Mouse (Mus musculus): ENCODE data around the gene Arglu1.

The Arglu1 gene

DNA sequence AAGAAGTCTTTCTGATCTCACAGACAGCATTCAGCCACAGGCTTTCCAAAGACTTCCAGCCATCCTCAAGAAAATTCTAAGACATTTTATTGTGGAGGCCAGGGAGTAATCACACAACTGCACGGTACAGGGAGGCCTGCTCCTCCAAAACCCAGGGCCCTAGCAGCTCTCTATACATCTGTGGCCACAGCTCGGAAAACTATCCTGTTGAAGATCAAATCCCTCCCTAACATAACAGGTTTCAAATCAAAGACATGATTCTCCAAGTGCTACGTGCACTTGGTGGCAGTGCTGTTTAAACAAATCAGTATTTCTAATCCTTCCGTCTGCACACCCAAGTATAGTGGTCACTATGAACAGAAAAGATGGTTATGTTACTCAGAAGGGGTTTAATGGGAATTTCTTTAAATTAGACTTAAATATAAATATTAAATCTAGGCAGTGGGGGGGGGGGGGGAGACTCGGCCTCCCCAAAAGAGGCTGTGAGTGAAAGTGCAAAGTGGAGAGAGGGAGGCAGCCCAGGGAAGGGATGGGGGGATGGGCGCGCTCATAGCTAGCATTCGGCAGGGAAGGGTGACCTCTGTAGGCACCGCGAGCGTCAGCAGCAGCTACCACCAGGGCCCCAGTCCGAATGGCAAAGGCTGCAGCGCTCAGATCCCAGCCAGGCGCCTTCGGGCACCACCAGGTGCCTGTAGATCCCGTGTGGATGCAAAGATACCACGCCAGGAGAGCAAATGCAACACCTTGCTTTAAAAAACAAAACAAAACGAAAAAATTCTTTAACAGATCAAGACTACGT lies 31.7 kb downstream of the Arglu1 start:
- peak; percentile 30 to 53 for DNase-seq

- DNase-seq = no peak
Observed at GRCm38 (mm10) chr8:8657692-8658355, 32.5 kb downstream of the Arglu1 start.

- no peak for DNase-seq
Observed at GRCm38 (mm10) chr8:8656578-8657441, 33.5 kb downstream of the Arglu1 start.

DNA sequence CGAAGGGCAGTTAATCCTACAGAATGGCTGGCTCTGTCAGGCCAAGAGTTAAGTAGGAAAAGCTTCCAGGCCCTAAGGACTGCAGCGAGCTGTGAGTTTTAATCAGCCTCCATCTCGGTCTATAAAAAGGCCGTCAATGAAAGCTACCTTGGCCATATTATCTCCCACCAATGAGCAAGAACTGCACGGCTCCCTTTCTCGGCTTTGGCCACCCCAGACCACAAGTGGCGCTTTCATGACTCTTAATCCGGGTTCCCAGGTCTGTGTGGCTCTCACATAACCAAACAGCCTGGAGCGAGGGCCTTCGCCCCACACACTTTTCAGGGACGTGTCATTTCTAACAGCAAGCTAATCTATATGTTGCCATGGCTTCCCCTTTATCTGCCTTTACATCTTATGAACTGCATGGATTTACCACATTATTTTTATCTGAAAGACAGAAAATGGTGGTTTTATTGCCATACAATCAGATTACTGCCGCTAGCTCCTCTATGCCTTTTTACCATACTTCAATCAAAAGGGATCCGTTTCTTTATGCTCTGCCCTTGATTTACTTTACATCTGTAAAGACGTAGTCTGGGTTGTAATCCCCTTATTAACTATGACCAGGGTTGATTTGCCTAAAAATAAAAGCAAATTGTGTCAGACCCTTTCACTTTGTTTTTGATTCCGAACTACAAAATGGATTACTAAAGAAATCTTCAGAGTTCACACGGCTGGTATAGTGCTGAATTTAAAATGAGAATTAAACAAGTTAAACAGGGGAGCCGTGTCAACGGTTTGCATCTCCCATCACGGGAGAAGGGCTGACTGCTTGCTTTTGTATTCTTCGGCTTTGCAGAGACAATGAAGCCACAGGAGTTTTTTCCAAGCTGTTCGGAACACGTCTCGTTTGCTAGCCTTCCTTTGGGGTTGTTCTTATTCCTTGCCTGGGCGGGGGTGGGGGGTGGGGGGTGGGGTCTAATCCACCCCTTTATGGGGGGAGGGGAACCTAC lies 34.7 kb downstream of the Arglu1 start:
- DNase-seq = no peak

DNA sequence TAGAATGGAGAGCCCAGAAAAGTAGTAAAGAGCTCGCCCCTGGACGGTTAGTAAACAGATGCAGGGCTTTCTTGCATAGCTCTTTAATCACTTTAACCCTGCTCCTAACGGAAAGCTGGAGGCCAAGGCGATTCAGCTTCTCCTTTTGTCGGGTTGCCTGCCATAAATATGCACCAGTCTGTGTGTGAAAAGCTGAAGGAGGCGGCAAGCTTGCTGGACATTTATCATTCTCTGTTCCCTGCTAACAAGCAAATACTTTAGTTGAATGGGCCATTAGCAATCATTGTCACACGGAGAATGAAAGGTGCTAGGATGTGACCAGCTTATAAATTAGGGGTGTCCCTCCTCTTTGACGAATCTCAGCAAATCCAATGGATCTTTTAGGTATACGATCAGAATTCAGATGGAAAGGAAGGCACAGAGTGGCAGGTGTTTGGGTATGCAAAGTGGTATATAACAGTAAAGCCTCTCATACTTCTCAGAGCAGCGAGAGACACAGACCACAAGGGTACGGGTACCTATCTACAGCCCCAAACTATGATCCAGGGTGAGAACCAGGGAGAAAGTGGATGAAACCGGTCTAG lies 36.3 kb downstream of the Arglu1 start:
- DNase-seq = no peak

GRCm38 (mm10) chr8:8653343-8653742 lies 37.0 kb downstream of the Arglu1 start:
- DNase-seq = no peak

DNA sequence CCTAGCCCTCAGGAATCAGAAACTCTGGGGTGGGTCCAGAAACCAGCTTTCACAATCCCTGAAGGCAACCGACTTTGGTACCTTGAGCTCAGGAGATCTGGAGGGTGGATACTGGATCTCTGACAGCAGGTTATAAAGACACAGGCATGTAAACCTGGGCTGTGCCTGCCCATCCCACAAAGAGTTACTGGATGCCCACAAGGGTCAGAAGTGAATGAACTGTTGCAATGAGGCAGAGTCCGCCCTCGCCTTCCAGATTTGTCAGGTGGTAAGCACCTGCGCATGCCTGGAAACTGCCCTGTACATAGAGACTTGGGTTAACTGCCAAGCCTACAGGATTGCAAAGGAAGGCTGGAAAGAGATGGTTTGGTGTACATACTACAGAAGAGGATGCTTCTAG lies 37.9 kb downstream of the Arglu1 start:
- no peak for DNase-seq

DNA sequence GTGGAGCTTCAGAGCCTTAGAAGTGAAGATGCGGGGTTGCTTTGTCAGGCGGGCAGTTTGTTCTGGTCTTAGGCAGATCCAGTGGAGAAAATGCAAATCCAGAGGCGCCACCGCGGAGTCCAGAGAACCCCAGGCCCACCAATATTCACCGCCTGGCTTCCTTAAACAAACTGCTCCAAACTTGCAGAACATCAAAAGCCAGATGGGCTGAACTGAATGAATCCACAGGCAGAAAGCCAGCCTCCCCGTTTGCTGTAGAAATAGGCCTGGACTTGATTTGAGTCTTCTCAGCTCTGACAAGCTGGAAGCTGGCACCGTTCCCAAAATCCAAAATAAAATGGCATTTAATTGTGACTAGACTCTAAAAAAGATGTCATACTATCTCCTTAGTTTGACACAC lies 40.4 kb downstream of the Arglu1 start:
- DNase-seq = no peak

DNA sequence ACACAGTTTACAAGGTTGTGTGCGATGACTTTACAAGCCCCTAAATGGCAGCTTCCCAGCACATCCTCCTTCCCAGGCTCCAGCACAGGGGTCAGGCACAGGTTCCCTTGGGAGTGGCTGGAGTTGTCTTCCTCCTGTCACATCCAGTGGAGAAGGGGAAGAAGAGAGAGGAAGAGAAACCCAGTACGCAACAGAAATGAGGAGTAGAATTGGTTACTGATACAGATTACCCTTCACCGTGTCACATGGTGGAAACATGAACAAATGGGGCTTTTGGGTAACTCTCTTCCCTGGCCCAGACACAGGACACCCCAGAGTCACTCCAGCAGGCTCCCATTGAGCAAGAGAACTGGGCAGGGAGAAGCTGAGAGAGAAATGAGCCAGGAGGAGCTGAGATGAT lies 40.8 kb downstream of the Arglu1 start:
- no peak for DNase-seq

GRCm38 (mm10) chr8:8648686-8649085 lies 41.6 kb downstream of the Arglu1 start:
- no peak for DNase-seq

DNA sequence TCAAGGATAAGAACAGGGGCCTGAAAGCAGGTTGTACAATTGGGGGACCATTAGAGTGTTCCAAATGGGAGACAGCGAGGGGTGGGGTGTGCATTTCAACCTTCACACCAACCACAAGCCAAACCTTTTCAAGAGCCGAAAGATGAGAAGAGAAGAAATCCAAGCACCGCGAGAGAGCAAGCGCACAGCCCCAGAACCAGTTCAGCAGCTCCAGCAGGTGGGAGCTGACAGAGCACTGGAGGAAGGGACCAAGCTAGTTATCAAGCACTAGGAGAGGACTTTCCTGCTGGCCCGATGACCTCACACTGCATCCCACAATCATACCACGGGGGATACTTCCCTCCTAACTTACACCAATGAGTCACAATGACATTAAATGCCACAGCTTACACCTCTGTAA lies 42.5 kb downstream of the Arglu1 start:
- no peak for DNase-seq

GRCm38 (mm10) chr8:8647319-8647718 lies 43.0 kb downstream of the Arglu1 start:
- no peak for DNase-seq

GRCm38 (mm10) chr8:8644160-8644915 lies 46.0 kb downstream of the Arglu1 start:
- no peak for DNase-seq

GRCm38 (mm10) chr8:8640264-8640588 lies 50.1 kb downstream of the Arglu1 start:
- no peak for DNase-seq

DNA sequence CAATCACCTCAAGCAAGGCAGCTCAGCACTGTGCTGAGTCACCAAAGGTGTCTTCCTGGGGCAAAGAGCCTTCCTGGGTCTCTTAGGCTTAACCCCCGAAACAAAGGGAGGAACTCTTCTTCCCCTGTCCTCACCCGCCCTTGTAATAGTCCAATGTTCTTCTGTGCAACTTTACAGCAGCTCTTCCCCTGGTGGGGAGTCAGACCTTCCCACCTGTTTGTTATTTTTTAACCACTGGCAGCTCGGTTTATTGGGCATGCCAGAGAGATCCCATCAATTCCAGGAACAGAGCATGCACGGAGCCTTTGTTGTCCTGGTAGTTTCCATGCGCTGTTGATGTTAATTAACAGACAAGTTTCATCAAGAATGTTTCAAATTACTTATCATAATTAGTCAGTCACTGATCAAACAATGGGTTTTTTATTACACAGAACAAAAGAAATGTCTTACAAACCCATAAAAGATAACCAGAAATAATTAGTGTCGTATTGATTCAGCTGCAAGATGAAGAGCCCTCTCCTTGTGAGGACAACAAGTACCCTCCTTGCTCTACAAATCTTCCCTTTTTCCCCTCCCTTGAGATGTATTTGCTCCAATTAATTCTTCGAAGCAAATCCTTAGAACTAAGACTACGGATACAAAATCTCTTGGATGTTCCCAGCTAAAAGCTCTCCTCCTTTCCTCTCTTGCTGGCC lies 50.6 kb downstream of the Arglu1 start:
- DNase-seq = no peak

DNA sequence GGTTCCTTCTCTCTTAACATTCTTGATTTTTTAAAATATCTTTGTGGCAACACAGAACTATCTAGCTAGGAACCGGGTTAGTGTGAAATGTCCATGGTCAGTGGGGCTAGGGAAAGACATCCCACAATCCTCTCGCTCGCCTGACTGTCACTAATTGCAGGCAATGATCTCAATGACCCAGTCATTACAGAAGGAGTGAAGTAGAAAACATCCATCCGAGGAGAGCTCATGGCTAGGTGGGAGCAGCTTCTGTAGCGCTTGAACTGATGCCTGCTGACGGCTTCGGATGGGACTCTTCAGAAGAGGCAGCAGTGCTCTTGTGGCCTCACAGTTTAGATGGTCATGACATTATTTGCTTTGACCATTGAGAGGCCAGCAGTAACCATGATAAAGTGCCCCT lies 58.9 kb downstream of the Arglu1 start:
- no peak for DNase-seq

GRCm38 (mm10) chr8:8624017-8624416 lies 66.3 kb downstream of the Arglu1 start:
- no peak for DNase-seq

GRCm38 (mm10) chr8:8623486-8623885 lies 66.8 kb downstream of the Arglu1 start:
- no peak for DNase-seq

DNA sequence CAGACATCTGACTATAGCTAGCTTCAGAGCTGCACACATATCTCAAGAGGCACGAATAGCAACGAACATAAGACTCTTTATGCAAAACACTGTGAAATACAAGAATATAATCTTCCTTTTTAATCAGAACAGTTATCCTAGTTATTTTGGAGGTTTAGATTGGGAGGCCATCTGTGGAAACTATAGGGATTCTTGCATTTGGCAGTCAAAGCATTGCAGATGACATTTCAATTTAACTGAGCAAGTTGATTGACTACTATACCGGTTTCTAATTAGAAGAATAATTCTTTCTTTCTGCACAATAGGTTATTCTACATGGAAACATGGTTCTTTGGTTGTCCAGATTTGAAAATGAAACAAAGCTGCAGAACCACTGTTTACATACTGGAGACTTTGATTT lies 67.8 kb downstream of the Arglu1 start:
- no peak for DNase-seq

- no peak for DNase-seq
Observed at GRCm38 (mm10) chr8:8622031-8622430, 68.3 kb downstream of the Arglu1 start.
